Mouse (Mus musculus) CH12.LX (cell line): ENCODE measurements around the gene Dpm1. TPM values are rescaled to one million over a fixed set of nuclear protein-coding genes. Genes with fewer than 3 reads are reported as not detected.

ENCODE experiments used
- DNase-seq: peaks from one replicate; pipeline ENCODE4 v3.0.0-alpha.2; 2013; ENCODE audit errors: extremely low read depth
- H3K27ac ChIP-seq: 2 replicates; pipeline ENCODE4 v1.5.1; 2012; ENCODE audit warnings: low read depth, mild to moderate bottlenecking, control low read depth, moderate library complexity; ENCODE audit not compliant: insufficient read depth
- H3K27me3 ChIP-seq: replicated peaks from 2 replicates; pipeline ENCODE3; 2012; ENCODE audit warnings: inconsistent platforms
- H3K36me3 ChIP-seq, 2 experiments: replicated peaks in 1 of 2; 2 replicates each; pipeline versions ENCODE3 to v1.6.1; 2012; ENCODE audit warnings: inconsistent platforms in 1 of 2, low read length in 1 of 2, mild to moderate bottlenecking in 1 of 2, mixed read lengths in 1 of 2, moderate library complexity in 1 of 2; ENCODE audit not compliant: control insufficient read depth in 1 of 2, insufficient read depth in 1 of 2
- H3K4me1 ChIP-seq, 2 experiments: 2 replicates each; pipeline ENCODE4 v1.6.1; 2012; ENCODE audit warnings: inconsistent platforms in 1 of 2, moderate library complexity in 1 of 2; ENCODE audit not compliant: insufficient read depth in 2 of 2, control insufficient read depth in 1 of 2
- H3K4me2 ChIP-seq: 2 replicates; pipeline ENCODE4 v1.6.1; 2012; ENCODE audit warnings: low read depth, mild to moderate bottlenecking, control low read depth; ENCODE audit not compliant: poor library complexity, insufficient read depth, severe bottlenecking
- H3K4me3 ChIP-seq, 3 experiments: fragments of 150-350 bp in 1 of 3; sonication (generic) in 1 of 3; replicated peaks in 1 of 3; 2 replicates each; pipeline versions ENCODE3 to v1.5.1; 2011 to 2012; ENCODE audit warnings: low read depth in 2 of 3, low read length in 2 of 3, mild to moderate bottlenecking in 2 of 3, moderate library complexity in 2 of 3, control low read depth in 1 of 3, improper control_type of control experiment in 1 of 3, inconsistent platforms in 1 of 3, mixed read lengths in 1 of 3; ENCODE audit not compliant: poor library complexity in 1 of 3
- H3K79me2 ChIP-seq: replicated peaks from 2 replicates; pipeline ENCODE4 v1.6.1; 2012; ENCODE audit warnings: mild to moderate bottlenecking, moderate library complexity; ENCODE audit not compliant: control insufficient read depth, poor library complexity, insufficient read depth, severe bottlenecking; ENCODE audit errors: extremely low read depth
- H3K9ac ChIP-seq: 2 replicates; pipeline ENCODE4 v1.6.1; 2012; ENCODE audit warnings: low read depth, mild to moderate bottlenecking, control low read depth, moderate library complexity; ENCODE audit not compliant: insufficient read depth
- H3K9me3 ChIP-seq: replicated peaks from 2 replicates; pipeline ENCODE3; 2012; ENCODE audit warnings: low read length, inconsistent platforms, mixed read lengths
- BHLHE40 ChIP-seq: IDR thresholded peaks from 2 replicates; pipeline ENCODE4 v1.6.1; 2011; ENCODE audit warnings: mild to moderate bottlenecking, low read depth, low read length, improper control_type of control experiment
- CTCF ChIP-seq, 2 experiments: IDR thresholded peaks in 1 of 2; conservative IDR thresholded peaks in 1 of 2; 2 replicates each; pipeline ENCODE4 v1.5.1; 2011 to 2012; ENCODE audit warnings: low read depth in 2 of 2, low read length in 2 of 2, improper control_type of control experiment in 1 of 2, inconsistent platforms in 1 of 2, mild to moderate bottlenecking in 1 of 2, moderate library complexity in 1 of 2
- ETS1 ChIP-seq: conservative IDR thresholded peaks from 2 replicates; pipeline ENCODE4 v1.6.1; 2012; ENCODE audit warnings: low read depth, mild to moderate bottlenecking, inconsistent platforms, low read length, improper control_type of control experiment, moderate library complexity
- IRF4 ChIP-seq: IDR thresholded peaks from 2 replicates; pipeline ENCODE4 v1.6.1; 2014; ENCODE audit warnings: low read depth, mild to moderate bottlenecking, inconsistent platforms, low read length, improper control_type of control experiment
- JUN ChIP-seq: IDR thresholded peaks from 2 replicates; pipeline ENCODE4 v1.6.1; 2011; ENCODE audit warnings: low read depth, mild to moderate bottlenecking, low read length, improper control_type of control experiment, moderate library complexity; ENCODE audit not compliant: insufficient read depth
- MAZ ChIP-seq: IDR thresholded peaks from 2 replicates; pipeline ENCODE4 v1.6.1; 2012; ENCODE audit warnings: low read depth, mild to moderate bottlenecking, inconsistent platforms, low read length, improper control_type of control experiment, moderate library complexity
- MEF2A ChIP-seq: IDR thresholded peaks from 2 replicates; pipeline ENCODE4 v1.6.1; 2014; ENCODE audit warnings: low read depth, mild to moderate bottlenecking, inconsistent platforms, low read length, improper control_type of control experiment, borderline replicate concordance
- MXI1 ChIP-seq: IDR thresholded peaks from 2 replicates; pipeline ENCODE4 v1.6.1; 2011; ENCODE audit warnings: mild to moderate bottlenecking, low read depth, low read length, improper control_type of control experiment
- MYC ChIP-seq: IDR thresholded peaks from 2 replicates; pipeline ENCODE4 v1.6.1; 2011; ENCODE audit warnings: low read depth, mild to moderate bottlenecking, improper control_type of control experiment, low read length
- NELFE ChIP-seq: IDR thresholded peaks from 2 replicates; pipeline ENCODE4 v1.6.1; 2011; ENCODE audit warnings: low read depth, low read length, improper control_type of control experiment
- RAD21 ChIP-seq: IDR thresholded peaks from 2 replicates; pipeline ENCODE4 v1.6.1; 2011; ENCODE audit warnings: low read depth, mild to moderate bottlenecking, low read length, improper control_type of control experiment, moderate library complexity
- RCOR1 ChIP-seq: conservative IDR thresholded peaks from 2 replicates; pipeline ENCODE4 v1.6.1; 2012; ENCODE audit warnings: low read depth, mild to moderate bottlenecking, inconsistent platforms, low read length, improper control_type of control experiment
- TCF12 ChIP-seq: IDR thresholded peaks from 2 replicates; pipeline ENCODE4 v1.6.1; 2014; ENCODE audit warnings: low read depth, mild to moderate bottlenecking, inconsistent platforms, low read length, improper control_type of control experiment
- ZNF384 ChIP-seq: IDR thresholded peaks from 2 replicates; pipeline ENCODE4 v1.6.1; 2012; ENCODE audit warnings: low read depth, low read length, improper control_type of control experiment, inconsistent platforms
- dilution Hi-C: fragments of 300-500 bp; cut with MboI; formaldehyde crosslinking; loops from 2 replicates; pipeline ENCODE4 v1.14.3; 2020; ENCODE audit warnings: low sequenced_read_pairs; ENCODE audit not compliant: extremely low pct_unique_long_range_greater_than_20kb, extremely low pct_ligation_motif_present
- in situ Hi-C: fragments of 300-500 bp; cut with MboI; formaldehyde crosslinking; loops from 3 replicates; pipeline ENCODE4 v1.14.3; 2019; ENCODE audit warnings: low sequenced_read_pairs, low pct_ligation_motif_present, low pct_unique_long_range_greater_than_20kb, mixed read lengths
- polyA plus RNA-seq: library from polyadenylated mRNA; unstranded; fragments of >175 nt; gene quantifications from 2 replicates; pipeline ENCODE4 v1.2.1, GENCODE M21; 2012; ENCODE audit warnings: low read depth; ENCODE audit not compliant: insufficient read length
- total RNA-seq, 2 experiments: library from RNA; depleted of rRNA; stranded (reverse); fragments of 300-350 nt in 1 of 2; fragments of >200 nt in 1 of 2; gene quantifications; 2 replicates each; pipeline ENCODE4 v1.2.3; 2012 to 2014

Dpm1 gene
- total and polyA plus RNA-seq, 3 experiments = 28.5 to 52.9 (median 30.7) TPM

DNA sequence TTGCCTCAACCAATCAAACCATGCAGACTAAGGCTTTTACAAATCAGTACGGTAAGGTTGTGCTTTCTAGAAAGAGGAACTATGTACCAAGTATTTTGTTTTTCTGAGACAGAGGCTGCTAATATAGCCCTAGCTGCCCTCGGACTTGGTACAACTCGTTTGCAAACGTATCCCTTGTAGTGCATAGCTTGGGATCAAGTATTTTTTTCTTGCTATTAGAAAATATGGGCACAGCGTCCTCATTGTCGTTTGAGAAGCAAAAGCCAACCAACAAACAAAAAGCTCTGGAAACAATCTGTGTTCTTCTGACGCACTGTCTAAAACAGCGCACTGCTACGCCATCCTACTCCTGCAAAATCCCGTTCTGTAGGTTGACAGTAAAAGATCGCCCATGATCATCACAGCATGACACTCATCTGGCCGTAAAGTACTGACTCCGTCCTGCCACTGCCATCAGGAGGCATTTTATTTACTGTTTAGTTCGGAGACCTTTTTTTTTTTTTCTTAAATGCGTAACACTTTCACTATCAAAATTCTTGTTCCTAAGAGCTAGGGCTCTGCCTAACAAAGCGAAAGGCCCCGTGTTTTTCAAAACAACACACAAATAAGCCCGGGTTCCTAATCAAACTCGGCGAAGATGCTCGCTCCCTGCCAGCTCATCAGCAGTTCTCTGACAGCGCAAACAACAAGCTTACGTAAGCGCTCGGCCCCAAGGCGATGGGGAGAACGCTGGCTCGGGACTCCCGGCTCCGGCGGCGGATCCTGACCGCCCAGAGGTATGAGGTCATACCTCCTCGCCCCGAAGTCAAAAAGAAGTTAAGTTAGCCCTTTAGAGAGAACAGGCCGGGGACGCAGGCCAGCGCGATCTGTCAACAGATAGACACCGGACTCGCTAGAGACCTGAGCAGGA lies 1.0 kb downstream of the Dpm1 start:
- Histone ChIP-seq H3K27me3 (no peaks in the 10 kb centered on the region), H3K9me3 (no peaks in the 10 kb centered on the region), H3K79me2 (peaks cover 44% of the 10 kb centered on the region), H3K9ac (peak overlapping the region; percentile 92), H3K36me3 (peaks cover 16 to 58% of the 10 kb centered on the region in 2 experiments), H3K4me2 (peak overlapping the region; percentile 92), H3K4me3 (peak overlapping the region; percentile 93 to 99 (median 98)), H3K27ac (0 out of 2 replicates have a peak overlapping the region, but pooled peaks have one; percentile 32), H3K4me1 (peaks cover 9 to 34% of the 10 kb centered on the region in 2 experiments)
- in situ Hi-C loops = no loop called here
- dilution Hi-C loops = no loop called here
- DNase-seq = peak; percentile 29
- no peak for TF ChIP-seq MAZ
- no peak for TF ChIP-seq NELFE
- no peak for TF ChIP-seq MEF2A
- TF ChIP-seq BHLHE40 = no peak
- TF ChIP-seq TCF12 = no peak
- no peak for TF ChIP-seq ZNF384
- no peak for TF ChIP-seq JUN
- no peak for TF ChIP-seq IRF4
- TF ChIP-seq MXI1 = no peak
- no peak for TF ChIP-seq RAD21
- no peak for TF ChIP-seq MYC

DNA sequence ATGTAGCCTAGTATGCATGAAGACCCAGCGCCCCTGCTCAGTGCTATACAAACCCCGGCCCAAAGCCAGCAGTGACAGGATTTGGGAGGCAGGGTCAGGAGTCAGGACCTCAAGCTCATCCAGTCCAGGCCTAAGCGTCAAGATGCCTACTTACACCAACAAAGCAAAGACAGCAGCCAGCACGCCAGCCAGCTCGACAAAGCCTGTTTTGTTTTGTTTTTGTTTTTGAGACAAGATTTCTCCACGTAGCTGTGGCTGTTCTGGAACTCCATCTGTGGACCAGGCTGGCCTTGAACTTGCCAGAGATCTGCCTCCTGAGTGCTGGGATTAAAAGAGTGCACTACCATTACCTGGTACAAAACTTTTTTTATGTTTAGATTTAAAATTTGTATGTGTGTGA lies 7.1 kb downstream of the Dpm1 start:
- no peaks in the 10 kb centered on the region for H3K27me3 ChIP-seq
- no peak overlapping the region for H3K9ac ChIP-seq
- TF ChIP-seq ETS1 (no peak), RCOR1 (no peak), MEF2A (no peak), CTCF (conservative IDR thresholded peaks at IDR 0.05 in 1 of 2, IDR thresholded peaks at IDR 0.05 in 1 of 2; ENCODE audit: low read depth in 2 of 2, low read length in 2 of 2) (no peak), RAD21 (no peak), TCF12 (no peak)
- TF ChIP-seq, all 38 proteins: peak for 0
- DNase-seq = no peak
- Histone ChIP-seq H3K79me2 (peaks cover 16% of the 10 kb centered on the region), H3K36me3 (peaks cover 62 to 89% of the 10 kb centered on the region in 2 experiments), H3K4me2 (no peak overlapping the region), H3K9me3 (no peaks in the 10 kb centered on the region), H3K4me3 (no peak overlapping the region), H3K4me1 (peaks cover 0 to 9% of the 10 kb centered on the region in 2 experiments; a peak in 2 of 4 replicates), H3K27ac (no peak overlapping the region)
- in situ Hi-C loops (no loop called here), dilution Hi-C loops (no loop called here)
